Mouse (Mus musculus) adrenal gland, adult 18-20 months (tissue): ENCODE measurements at regions not wholly inside any gene's neighbourhood (a gene's known extent, or its start where the extent isn't known, plus 50 kb on each side); places are given as distances from the start of the nearest gene placed in this dataset.
"Not testable (repeated sequence)": the region's sequence is repeated elsewhere in the genome, so short reads cannot be mapped to it uniquely, and the experiment has no call there.

Experiments
- DNase-seq, 2 experiments: peaks; one replicate each; pipeline ENCODE4 v3.0.0; 2021 to 2022; ENCODE audit warnings: low spot score in 2 of 2

- DNase-seq = no peak
Measured at GRCm38 (mm10) chr8:86282922-86283321, 297.6 kb downstream of the Abcc12 start.

GRCm38 (mm10) chr8:86280093-86280721 lies 300.3 kb downstream of the Abcc12 start:
- DNase-seq = no peak

- DNase-seq = no peak
Measured at GRCm38 (mm10) chr8:86275699-86276098, 304.8 kb downstream of the Abcc12 start.

GRCm38 (mm10) chr8:86273811-86274210 lies 306.7 kb downstream of the Abcc12 start:
- DNase-seq = no peak

GRCm38 (mm10) chr8:86272626-86273025 lies 307.9 kb downstream of the Abcc12 start:
- no peak for DNase-seq

- no peak for DNase-seq
Measured at GRCm38 (mm10) chr8:86271477-86271876, 309.0 kb downstream of the Abcc12 start.

- DNase-seq = no peak
Measured at GRCm38 (mm10) chr8:86258011-86258410, 322.5 kb downstream of the Abcc12 start.

- DNase-seq = no peak
Measured at GRCm38 (mm10) chr8:86255431-86255830, 325.1 kb downstream of the Abcc12 start.

- DNase-seq = no peak
Measured at GRCm38 (mm10) chr8:86254680-86255079, 325.8 kb downstream of the Abcc12 start.

- DNase-seq = no peak
Measured at GRCm38 (mm10) chr8:86252696-86253355, 327.7 kb downstream of the Abcc12 start.

- DNase-seq = no peak
Measured at GRCm38 (mm10) chr8:86234696-86235095, 345.8 kb downstream of the Abcc12 start.

GRCm38 (mm10) chr8:86231994-86232393 lies 348.5 kb downstream of the Abcc12 start:
- DNase-seq = not testable (repeated sequence)

GRCm38 (mm10) chr8:86224851-86225250 lies 355.6 kb downstream of the Abcc12 start:
- no peak for DNase-seq

GRCm38 (mm10) chr8:86222715-86223114 lies 357.8 kb downstream of the Abcc12 start:
- no peak for DNase-seq

GRCm38 (mm10) chr8:86222228-86222627 lies 358.3 kb downstream of the Abcc12 start:
- no peak for DNase-seq

- no peak for DNase-seq
Measured at GRCm38 (mm10) chr8:86214399-86214798, 366.1 kb downstream of the Abcc12 start.

GRCm38 (mm10) chr8:86212461-86212860 lies 368.0 kb downstream of the Abcc12 start:
- DNase-seq = no peak

- DNase-seq = peak in 1 of 2 experiments; percentile 19
Measured at GRCm38 (mm10) chr8:86208812-86209262, 368.1 kb downstream of the Phkb start.

- no peak for DNase-seq
Measured at GRCm38 (mm10) chr8:86204421-86205229, 363.9 kb downstream of the Phkb start.

- no peak for DNase-seq
Measured at GRCm38 (mm10) chr8:86203107-86203506, 362.3 kb downstream of the Phkb start.

GRCm38 (mm10) chr8:86201830-86202229 lies 361.1 kb downstream of the Phkb start:
- DNase-seq = no peak

GRCm38 (mm10) chr8:86192262-86192661 lies 351.5 kb downstream of the Phkb start:
- DNase-seq = no peak
